Mouse (Mus musculus) cerebellum, adult (tissue): ENCODE results near the gene Fdxr.

Experiments used
- ATAC-seq: cut with Nextera tagmentation; 2 replicates; pipeline ENCODE4 v1.9.2; 2017; ENCODE audit warnings: mild to moderate bottlenecking, moderate library complexity, mixed read lengths; ENCODE audit not compliant: insufficient number of reproducible peaks, low FRiP score, low TSS enrichment

The Fdxr gene

GRCm38 (mm10) chr11:115290919-115291318, 14.1 kb upstream of the Fdxr start:
- no peak for ATAC-seq

GRCm38 (mm10) chr11:115290314-115290713, 13.5 kb upstream of the Fdxr start:
- ATAC-seq: no peak

DNA sequence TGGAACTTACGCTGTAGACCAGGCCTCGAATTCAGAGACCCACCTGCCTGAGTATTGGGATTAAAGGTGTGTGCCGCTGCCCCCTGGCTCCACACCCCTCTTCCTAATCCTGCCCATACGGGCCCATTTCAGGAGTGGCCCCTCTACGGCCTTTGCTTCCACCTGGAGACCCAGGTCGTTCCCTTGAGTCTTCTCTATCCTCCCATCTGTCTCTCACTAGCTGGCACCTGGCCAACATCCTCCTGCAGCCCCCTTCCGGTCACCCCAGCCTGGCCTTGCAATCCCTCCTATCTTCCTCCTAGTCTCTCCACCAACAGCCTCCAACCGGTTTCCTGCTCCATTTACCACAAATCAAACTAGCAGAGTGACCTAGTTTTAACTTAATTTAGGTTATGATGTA, 13.0 kb upstream of the Fdxr start:
- no peak for ATAC-seq

DNA sequence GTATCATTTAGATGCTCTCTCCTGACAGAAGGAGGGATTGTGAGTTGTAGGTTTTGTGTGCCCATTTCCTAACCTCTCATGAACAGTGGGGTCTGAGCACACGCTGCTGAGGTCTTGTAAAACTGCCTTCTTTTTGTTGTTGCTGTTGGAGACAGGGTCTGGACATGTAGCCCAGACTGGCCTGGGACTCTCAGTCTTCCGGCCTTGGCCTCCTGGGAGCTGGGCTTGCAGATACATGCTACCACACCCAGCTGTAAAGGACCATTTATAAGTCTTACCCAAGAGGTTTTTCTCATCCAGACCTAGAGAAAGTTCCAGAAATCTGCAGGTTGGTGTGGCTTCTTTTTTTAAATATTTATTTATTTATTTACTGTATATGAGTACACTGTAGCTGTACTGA, 11.5 kb upstream of the Fdxr start:
- no peak for ATAC-seq

DNA sequence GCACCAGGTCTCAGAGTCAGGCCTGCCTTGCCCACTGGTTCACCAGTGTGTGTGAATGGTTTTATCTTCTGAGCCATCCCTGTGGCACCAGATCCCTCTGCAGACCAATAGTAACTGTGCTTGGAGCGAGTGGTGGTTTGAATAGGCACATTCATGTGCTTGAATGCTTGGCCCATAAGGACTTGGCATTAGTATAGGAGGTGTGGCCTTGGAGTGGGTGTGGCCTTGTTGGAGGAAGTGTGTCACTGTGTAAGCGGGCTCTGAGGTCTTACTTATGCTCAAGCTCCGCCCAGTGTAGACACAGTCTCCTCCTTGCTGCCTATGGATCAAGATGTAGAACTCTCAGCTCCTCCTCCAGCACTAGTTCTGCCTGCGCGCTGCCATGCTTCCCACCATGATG, 10.5 kb upstream of the Fdxr start:
- no peak for ATAC-seq

- no peak for ATAC-seq
These were observed 9.5 kb upstream of the Fdxr start for GRCm38 (mm10) chr11:115286201-115286993.

- ATAC-seq: no peak
These were observed 8.4 kb upstream of the Fdxr start for GRCm38 (mm10) chr11:115285282-115285681.

- no peak for ATAC-seq
These were observed 7.2 kb upstream of the Fdxr start for GRCm38 (mm10) chr11:115283891-115284620.

- ATAC-seq: no peak
These were observed 6.6 kb upstream of the Fdxr start for GRCm38 (mm10) chr11:115283486-115283765.

- ATAC-seq: no peak
These were observed 6.1 kb upstream of the Fdxr start for GRCm38 (mm10) chr11:115282723-115283485.

GRCm38 (mm10) chr11:115282295-115282694, 5.4 kb upstream of the Fdxr start:
- no peak for ATAC-seq

- no peak for ATAC-seq
These were observed 2.9 kb upstream of the Fdxr start for GRCm38 (mm10) chr11:115279726-115280125.

- no peak for ATAC-seq
These were observed 1.3 kb upstream of the Fdxr start for GRCm38 (mm10) chr11:115278176-115278575.

- ATAC-seq: no peak
These were observed 740 bp upstream of the Fdxr start for GRCm38 (mm10) chr11:115277604-115277975.

GRCm38 (mm10) chr11:115275954-115276353, 896 bp downstream of the Fdxr start:
- ATAC-seq: no peak

- no peak for ATAC-seq
These were observed 1.3 kb downstream of the Fdxr start for GRCm38 (mm10) chr11:115275509-115275908.

DNA sequence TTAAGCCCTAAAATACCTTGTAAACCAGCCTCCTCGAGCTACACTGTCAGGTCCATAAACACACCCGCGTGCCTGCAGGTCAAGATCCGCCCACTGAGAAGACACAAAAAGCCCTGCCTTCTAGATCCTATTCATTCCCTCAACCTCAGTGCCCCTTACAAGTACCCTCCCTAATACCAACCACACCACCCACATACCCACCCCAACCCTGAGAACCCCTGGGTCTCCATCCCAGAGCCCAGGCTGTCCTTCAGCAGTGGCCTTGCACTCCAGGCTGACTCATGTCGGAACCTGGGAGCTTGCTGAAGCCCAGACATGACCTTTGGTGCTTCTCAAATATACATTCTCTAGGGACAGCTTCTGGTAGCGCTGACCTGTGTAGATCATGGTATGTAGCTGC, 2.1 kb downstream of the Fdxr start:
- ATAC-seq: no peak

GRCm38 (mm10) chr11:115274178-115274577, 2.7 kb downstream of the Fdxr start:
- ATAC-seq: no peak

DNA sequence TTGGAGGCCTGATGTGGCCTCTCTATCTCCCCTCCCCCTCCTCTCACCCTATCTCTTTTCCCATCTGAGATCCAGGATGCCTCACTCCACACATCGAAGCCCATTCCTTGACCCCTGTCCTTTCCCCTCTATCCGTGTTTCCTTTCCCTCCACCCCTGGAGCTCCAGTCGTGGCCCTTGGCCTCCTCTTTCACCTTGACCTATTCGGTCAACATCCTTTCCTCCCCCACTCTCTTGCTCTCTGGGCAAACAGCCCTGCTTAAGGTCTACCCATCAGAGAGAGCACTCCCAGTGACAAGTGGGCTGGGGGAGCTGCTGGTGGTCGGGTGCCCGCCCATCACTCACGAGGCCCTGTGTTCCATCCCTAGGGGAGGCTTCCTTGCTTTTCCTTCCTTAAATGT, 3.1 kb downstream of the Fdxr start:
- no peak for ATAC-seq

- ATAC-seq: no peak
These were observed 3.9 kb downstream of the Fdxr start for GRCm38 (mm10) chr11:115272894-115273498.

DNA sequence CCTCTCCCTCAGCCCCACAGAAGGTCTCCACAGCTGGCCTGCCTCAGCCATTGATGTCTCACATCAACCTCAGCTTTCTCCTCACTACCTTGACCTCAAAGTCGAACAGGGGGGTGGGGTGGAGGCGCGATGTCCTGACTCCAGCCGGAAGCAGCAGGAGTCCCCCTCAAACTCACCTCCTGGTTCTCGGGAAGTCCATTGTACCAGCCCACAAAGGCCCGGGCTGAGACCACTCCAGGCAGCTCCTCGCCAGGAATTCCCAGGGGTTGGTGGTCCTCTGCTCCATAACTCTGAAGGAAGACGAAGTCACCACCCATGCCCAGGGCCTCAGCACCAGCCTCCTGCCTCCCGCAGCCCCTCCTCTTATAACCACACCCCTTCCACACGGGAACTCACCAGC, 5.4 kb downstream of the Fdxr start:
- ATAC-seq: no peak
